Mouse (Mus musculus) lung, adult 2 months (tissue): Measurements from ENCODE around the gene Myzap.

ENCODE experiments used
- CTCF ChIP-seq: fragments of 200-500 bp; IDR thresholded peaks from 2 replicates; pipeline ENCODE4 v1.5.1; 2011; ENCODE audit warnings: mild to moderate bottlenecking, low read length, control low read depth; ENCODE audit not compliant: insufficient read depth
- POLR2A ChIP-seq: fragments of 200-500 bp; IDR thresholded peaks from 2 replicates; pipeline ENCODE4 v1.6.1; 2011; ENCODE audit warnings: low read depth, mild to moderate bottlenecking, control low read depth, low read length, borderline replicate concordance; ENCODE audit errors: extremely low read depth

GRCm38 (mm10) chr9:71621968-71622367 lies 29.8 kb upstream of the Myzap start:
- TF ChIP-seq CTCF: no peak
- TF ChIP-seq POLR2A: no peak
